Mouse (Mus musculus) brain, embryonic 14.5 days (tissue): ENCODE measurements around the gene Ddx31. TPM values are rescaled to one million over a fixed set of nuclear protein-coding genes. Genes with fewer than 3 reads are reported as not detected.
A peak's percentile ranks its signal among the peaks of the same experiment; 100 is the strongest.

ENCODE experiments used
- DNase-seq: peaks from one replicate; pipeline ENCODE4 v3.0.0-alpha.2; 2011; ENCODE audit warnings: low read depth
- CTCF ChIP-seq: fragments of 200-500 bp; IDR thresholded peaks from 2 replicates; pipeline ENCODE4 v1.5.1; 2012; ENCODE audit warnings: inconsistent platforms, mild to moderate bottlenecking, moderate library complexity, borderline replicate concordance; ENCODE audit not compliant: insufficient read depth, insufficient read length; ENCODE audit errors: extremely low read depth
- POLR2A ChIP-seq: fragments of 200-500 bp; IDR thresholded peaks from 2 replicates; pipeline ENCODE4 v1.6.1; 2012; ENCODE audit warnings: mild to moderate bottlenecking, inconsistent platforms, borderline replicate concordance; ENCODE audit not compliant: poor library complexity, insufficient read depth, insufficient read length, severe bottlenecking; ENCODE audit errors: extremely low read depth
- polyA plus RNA-seq: library from polyadenylated mRNA; depleted of rRNA; stranded (reverse); fragments of >200 nt; gene quantifications from 2 replicates; pipeline ENCODE4 v1.2.3, GENCODE M21; 2012

Ddx31 gene
- polyA plus RNA-seq, 1 experiment, result 13.0 TPM

DNA sequence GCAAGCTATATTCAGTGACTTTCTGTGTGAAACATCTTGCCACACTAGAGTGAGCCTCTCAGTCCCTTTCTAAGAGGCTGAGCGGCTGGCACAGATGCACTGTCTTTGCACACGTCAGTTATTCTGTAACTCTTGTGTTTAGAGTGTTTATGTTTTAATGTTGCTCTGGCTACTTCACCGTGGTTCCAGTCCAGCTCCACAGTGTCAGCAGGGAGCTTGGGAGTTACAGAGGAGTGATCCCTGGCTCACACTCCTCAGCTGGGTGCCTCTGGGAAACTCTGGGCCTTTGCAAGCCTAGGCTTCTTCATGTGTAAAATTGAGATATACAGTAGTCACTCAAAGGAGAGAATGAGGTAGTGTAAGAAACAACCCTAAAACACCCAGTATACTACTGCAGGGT lies 41.8 kb downstream of the Ddx31 start:
- TF ChIP-seq POLR2A, result no peak

DNA sequence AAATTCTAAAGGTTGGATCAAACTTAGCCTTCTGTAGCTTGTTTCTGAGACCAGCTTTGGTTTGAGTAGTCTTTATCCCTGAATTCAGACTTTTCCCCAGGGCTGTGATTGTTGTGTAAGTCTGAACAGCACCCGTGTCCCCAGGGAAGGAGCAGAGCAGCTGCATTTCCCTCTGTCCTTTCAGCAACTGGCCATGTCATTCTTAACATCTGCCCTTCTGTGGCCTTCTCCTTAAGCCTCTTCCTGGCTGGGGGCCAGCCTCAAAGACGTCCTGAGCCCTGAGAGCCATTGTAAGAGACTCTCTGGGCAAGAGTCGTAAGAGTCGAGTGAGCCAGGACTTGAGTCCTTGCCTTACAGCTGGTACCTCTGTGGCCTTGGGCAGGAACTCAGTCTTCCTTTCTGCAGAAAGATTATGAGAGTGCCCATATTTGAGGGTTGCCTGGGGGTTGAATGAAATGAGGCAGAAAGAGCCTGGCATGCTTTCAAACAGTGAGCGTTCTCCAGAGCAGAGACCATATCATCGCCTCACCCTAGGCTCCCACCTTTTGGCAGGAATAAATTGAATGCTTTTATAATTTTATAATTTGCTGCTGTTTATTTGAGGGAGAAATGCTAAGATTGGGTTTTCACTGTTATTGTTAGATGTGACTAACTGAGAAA lies 42.8 kb downstream of the Ddx31 start:
- TF ChIP-seq POLR2A (no peak), CTCF (no peak)
- DNase-seq, result peak; percentile 47

More for the DNA sequence above, 41.8 kb downstream of the Ddx31 start:
- no peak for DNase-seq

DNA sequence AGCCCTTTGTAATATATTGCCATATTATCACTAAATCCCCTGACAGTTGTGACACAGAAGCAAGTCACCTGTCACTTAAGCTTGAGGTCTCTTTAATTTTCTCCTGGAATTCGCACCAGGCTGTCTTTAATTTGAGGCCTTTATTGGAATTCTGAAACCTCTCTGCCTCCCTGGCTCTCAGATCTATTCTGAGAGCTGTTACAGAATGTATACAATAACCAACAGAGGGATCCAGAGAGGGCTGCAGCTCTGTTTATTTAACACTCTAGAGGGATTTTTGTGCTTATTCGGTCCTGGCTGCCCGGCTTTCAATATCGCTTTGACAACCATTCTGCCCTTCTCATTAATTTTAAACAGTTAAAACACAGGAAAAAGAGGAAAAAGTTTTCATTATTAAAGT lies 44.7 kb downstream of the Ddx31 start:
- peak; percentile 60 for DNase-seq
- TF ChIP-seq POLR2A, result no peak
- TF ChIP-seq CTCF, result no peak

DNA sequence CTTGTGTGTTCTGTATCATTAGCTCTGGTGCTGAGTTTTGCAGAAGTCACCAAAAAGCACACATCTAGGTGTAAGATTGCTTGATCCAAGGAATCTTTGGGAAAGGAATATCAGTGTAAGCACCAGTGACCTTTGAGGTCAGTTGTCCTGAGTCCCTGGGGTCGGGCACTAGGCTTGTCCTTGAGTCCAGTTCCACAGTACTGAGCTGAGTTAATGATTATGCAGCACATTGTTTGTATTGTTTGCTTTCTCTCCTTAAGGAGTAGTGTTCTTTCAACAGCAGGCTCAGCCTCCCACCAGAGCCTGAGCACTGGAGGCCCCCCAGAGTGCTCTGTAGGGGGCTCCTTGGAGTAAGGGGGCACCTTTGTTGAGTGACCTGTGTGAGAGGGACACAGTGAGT lies 52.6 kb downstream of the Ddx31 start:
- DNase-seq, result no peak
- TF ChIP-seq CTCF (no peak), POLR2A (no peak)

DNA sequence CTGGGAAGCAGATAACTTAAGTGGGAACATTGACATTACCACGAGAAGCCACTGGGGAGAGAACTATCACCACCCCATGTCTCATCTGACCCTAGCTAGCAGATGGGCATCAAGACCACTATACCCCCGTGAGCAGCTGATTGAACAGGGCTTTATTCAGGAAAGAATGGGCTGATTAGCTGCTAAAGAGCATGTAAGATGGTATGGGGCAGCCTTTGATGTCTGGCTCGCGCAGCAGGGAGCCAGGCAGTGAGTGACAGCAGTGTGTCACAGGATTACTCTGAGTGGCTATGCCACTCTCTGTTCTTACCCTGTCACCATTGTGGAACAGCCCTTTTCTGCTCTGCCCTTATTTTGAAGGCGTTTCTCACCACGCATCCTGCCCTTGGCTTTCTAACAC lies 53.3 kb downstream of the Ddx31 start:
- TF ChIP-seq POLR2A (no peak), CTCF (no peak)
- DNase-seq, result no peak

DNA sequence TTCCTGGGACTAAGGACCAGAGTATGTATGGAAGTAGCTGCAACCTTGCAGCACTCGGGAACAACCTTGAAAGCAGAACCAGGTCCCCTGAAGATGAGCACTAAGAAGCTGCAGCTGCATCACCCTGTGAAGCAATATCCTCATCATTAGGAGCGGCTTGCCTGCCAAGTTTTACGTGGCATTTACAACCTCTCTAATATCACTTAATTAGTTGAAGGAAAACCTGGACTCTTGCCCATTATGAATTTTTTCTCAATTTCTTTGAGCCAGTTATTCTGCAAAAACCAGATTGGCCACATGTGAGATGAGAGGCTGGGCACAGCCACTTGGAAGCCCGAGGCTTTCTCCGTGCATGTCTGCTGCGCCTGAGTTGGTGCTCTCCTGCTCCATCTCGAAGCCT lies 55.7 kb downstream of the Ddx31 start:
- no peak for DNase-seq
- no peak for TF ChIP-seq POLR2A
- no peak for TF ChIP-seq CTCF

DNA sequence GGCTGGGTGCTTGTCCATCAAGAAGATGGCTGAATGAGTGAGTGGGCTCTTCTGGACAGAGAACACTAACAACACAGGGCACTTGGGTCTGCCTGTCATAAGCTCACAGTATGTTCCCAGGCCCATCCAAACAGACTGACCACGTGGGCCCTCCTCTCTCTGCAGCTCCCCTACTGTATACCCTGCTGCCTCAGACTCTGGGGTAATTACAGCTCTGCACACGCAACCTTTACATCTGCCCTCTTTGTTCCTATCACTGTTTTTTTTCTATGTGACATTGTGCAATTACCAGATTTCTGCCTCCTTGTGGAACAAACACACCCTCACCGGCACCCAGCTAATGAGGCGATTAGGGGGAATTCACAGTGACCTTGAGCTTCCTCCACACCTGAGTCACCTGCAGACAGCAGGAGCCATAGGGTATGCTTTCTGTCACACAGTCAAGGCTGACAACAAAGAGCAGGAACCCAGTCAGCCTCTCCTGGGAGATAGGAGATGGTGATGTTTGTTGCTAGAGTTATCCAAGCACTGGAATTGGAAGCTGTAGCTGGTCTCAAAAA lies 57.2 kb downstream of the Ddx31 start:
- no peak for DNase-seq
- no peak for TF ChIP-seq CTCF
- no peak for TF ChIP-seq POLR2A

DNA sequence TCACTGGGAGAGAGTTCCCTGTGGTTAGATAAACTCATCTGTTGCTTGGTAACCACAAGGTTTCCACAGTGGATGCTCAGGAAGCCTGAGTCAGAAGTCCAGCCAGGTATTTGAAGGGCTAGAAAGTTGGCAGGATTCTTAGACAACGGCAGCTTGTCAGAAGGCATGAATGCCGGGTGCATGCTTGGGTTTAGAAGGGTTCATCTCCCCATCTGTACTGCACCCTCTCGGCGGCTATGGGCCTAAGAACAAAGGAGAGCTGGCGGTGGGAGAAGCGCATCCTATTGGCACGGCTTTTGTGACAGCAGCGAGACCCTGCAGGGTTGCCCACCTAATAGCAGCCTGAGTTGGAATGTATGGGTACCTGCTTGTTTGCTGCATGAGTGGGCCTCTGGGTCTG lies 62.1 kb downstream of the Ddx31 start:
- no peak for DNase-seq
- TF ChIP-seq POLR2A (no peak), CTCF (no peak)

DNA sequence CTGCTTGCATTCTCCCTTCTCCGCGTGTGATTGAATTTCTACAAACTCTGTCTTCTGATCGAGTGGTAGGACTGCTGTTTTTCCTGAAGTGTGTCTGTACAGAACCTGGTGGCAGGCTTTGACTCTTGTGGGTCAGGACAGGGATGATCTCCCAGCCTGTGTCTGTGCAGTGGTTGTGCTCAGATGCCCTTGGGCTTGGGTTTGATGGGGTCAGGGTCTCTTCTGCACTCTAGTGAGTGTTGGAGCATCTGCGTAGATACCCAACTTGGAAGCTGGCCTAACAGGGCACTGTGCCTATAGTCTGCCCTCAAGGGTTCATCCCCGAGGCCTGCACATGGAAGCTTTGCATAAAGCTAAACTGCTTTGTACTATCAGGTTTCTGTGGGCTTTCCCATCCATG lies 63.7 kb downstream of the Ddx31 start:
- TF ChIP-seq CTCF (no peak), POLR2A (no peak)
- DNase-seq, result no peak

DNA sequence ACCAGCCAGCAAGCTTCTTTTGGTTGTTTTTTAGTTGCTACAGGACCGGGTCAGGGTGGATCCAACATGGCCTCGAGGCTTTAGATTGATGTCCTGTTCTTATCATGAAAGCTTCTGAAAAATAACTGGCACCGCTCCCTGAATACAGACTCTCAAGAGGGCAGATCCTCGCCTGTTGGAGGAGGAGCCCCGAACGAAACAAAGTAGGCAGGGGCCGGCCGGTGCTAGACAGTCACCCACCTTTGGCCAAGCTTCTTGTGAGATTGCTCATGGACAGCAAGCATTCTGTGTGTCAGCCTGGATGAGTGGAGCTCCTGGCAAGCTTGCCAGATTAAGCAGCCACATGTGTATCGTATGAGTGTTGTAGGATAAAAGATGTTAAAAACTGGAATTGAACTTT lies 64.6 kb downstream of the Ddx31 start:
- TF ChIP-seq CTCF (no peak), POLR2A (no peak)
- no peak for DNase-seq

DNA sequence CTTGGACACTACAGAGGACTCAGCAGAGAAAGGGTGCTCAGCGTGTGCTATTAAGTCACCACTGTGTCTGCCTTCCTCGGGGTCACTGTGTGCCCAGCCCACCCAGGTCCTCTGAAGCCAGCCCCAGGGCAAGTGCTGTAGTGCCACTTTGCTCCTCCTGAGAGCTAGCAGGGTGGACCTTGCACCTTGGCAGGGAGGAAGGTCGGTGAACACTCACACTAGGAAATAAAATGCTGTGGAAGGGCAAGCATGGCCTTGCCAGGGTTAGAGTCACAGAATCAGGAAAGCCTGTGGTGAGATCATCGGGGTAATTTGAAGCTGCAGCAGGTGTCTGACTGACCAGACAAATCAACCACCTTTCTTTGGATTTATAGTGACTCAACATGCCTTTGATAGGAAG lies 65.4 kb downstream of the Ddx31 start:
- DNase-seq, result no peak

DNA sequence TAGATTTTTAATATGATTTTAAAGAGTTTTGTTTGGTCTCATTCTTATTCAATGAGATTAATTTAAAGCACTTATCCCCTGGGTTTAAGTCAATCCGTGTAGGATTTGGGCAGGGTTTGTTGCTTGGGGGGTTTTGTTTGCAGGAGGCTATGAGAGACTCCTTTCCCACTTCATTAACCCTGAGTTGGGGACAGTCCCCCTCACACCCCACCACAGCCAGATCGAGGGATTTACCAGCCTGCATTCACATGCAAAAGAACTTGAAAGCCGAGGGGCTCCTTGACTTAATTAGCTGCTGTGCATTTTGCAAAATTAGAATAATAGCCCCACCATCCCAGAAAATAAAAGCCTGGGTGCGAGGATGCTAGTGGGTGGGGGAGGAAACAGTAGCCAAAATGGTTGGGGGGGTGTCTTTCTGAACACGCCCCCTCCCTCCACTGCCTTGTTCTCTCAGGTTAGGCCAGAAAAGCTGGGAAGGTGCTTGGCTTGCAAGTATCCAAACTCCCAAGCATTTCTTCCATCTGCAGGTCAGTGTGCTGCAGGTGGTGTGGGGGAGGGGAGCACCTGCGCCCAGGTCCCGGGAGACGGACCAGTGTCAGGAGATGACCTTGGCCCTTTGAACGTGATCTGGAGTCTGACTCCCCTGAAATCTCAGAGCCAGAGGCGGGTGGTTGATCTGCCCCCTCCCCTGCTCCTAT lies 67.6 kb downstream of the Ddx31 start:
- DNase-seq, result peak; percentile 91
- TF ChIP-seq CTCF (no peak), POLR2A (no peak)

More for the DNA sequence above, 65.4 kb downstream of the Ddx31 start:
- TF ChIP-seq POLR2A (no peak), CTCF (no peak)

DNA sequence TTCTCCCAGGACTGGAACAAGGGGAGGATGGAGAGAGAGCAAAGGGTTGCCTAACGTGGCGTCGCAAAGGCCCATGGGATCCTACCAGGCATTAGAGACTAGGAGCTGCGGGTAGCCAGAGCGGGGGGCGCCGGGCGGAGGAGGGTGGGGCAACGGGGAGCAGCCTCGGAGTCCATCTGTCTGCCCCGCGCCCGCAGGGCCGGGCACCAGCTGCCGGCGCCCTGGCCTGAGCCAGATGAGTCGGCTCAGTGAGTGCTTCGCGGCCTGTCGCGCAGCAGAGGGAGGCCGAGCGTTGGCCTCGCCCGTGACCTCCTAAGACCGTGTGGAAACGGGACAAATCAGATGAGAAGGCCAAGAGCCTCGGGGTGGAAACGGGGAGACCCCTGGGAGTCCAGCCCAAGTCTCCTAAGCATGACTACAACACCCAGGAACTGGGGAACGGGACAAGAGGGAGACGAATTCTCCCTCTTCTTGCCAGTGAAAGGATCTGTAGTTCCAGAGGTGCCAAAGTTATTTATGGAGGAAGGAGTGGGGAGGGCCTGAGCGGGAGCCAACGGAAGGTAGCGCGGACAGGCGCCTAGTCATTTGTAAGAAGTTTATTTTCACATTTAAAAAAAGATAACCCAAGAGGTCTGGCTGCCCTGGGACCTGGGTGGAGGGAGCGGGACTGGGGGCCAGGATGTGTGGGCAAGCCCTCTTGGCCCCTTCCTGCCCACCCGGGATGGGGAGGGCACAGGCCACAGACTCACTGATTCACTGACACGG lies 68.4 kb downstream of the Ddx31 start:
- no peak for TF ChIP-seq POLR2A
- TF ChIP-seq CTCF, result no peak
- peak; percentile 83 for DNase-seq

DNA sequence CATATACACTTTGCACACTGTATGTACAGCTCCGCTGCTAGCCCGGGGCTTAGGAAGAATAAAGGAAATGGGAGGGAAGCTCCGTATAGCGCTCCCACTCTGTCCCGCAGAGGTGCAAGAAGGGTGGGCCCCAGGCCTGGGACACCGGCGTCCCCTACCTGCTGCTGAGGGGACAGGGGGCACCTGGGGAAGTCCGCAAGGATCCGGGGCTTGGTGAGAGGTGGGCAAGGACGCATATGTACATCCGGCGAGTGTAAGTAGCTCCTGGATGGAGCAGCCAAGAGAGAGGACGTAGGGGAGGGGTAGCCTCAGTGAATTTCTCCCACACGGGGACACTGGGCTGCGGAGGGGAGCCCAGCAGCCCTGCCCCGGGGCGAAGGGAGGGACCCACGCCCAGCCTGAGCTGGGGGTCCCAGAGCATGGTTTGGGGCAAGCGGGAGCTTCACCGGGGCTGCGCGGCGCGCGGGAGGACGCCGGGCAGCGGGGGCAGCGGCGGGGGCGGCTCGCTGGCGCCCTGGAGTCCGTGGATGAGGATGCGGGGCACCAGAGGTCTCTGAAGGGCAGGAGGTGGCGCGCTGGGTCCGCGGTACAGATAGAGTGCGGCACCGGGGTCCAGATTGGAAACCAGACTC lies 69.1 kb downstream of the Ddx31 start:
- TF ChIP-seq CTCF (no peak), POLR2A (no peak)
- DNase-seq, result no peak
